Mouse (Mus musculus) left cerebral cortex, adult 2 months (tissue): Measurements from ENCODE around the gene Smurf2. TPM values are rescaled to one million over a fixed set of nuclear protein-coding genes. Genes with fewer than 3 reads are reported as not detected.

Experiments used
- DNase-seq, 2 experiments: peaks; one replicate each; pipeline ENCODE4 v3.0.0; 2021 to 2022; ENCODE audit warnings: low spot score in 2 of 2, mixed read lengths in 1 of 2; ENCODE audit errors: extremely low spot score in 1 of 2
- H3K27ac ChIP-seq: fragments of 200-600 bp; 2 replicates; pipeline ENCODE4 v1.8.1; 2022
- H3K4me3 ChIP-seq: fragments of 200-600 bp; 2 replicates; pipeline ENCODE4 v1.8.1; 2022
- CTCF ChIP-seq: fragments of 200-600 bp; IDR thresholded peaks from 2 replicates; pipeline ENCODE4 v1.8.1; 2022; ENCODE audit warnings: antibody characterized with exemption, mild to moderate bottlenecking, moderate library complexity
- intact Hi-C: fragments of 180-260 bp; cut with DNase I; formaldehyde crosslinking; loops from one replicate; pipeline ENCODE4 v1.15.1; 2025
- total RNA-seq, 2 experiments: library from RNA; stranded (reverse); gene quantifications; 2 replicates each; pipeline ENCODE4 v1.2.3; 2021

The Smurf2 gene
- total RNA-seq, 2 experiments from 2014 or later, result 25.7 to 28.3 TPM

DNA sequence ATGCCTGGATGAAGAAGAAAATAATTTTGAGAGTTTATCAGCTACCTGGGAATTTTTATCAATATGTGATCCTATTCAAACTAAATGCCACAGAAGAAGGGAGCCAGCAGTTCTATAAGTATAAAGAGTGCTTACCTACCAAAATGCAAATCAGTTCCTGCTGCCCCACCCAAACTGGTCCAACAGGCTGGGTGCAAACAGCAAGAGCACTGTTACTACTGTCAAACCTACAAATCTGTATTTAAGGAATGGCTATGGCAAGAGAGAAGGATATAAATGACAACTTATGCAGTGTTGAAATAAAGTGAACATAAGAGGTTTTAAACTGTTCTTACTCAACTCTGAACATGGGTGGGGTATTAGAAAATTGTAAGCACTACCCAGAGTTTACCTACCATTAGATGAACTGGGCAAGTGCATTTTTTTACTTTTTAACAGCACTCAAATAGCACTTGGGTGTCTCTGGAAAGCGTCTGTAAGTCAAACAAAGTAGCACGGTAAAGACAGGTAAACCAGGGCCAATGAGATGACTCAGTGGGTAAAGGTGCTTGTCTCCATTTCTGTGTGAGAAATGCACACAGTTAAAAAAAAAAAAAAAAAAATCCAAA is 23.9 kb downstream of the Smurf2 start:
- intact Hi-C loops, result no loop called here
- TF ChIP-seq CTCF, result no peak
- Histone ChIP-seq H3K27ac (no peak overlapping the region), H3K4me3 (no peak overlapping the region)
- DNase-seq, result no peak

DNA sequence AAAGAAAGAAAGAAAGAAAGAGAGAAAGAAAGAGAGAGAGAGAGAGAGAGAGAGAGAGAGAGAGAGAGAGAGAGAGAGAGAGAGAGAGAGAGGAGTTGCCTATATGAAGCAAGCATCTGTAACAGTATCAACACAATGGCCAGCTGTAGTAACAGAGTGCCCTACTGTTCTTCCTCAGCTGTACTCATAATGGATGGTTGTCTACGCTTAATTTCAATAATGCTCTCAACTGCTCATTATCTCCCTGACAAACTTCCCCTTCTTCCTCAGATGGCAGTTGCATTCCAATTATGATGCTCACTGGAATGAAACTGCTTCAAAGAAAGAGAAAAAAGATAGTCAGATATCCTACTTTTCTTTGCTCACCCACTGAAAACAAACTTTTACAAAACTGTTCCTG is 36.9 kb downstream of the Smurf2 start:
- no peak for TF ChIP-seq CTCF
- no peak overlapping the region for H3K4me3 ChIP-seq
- intact Hi-C loops, result no loop called here
- no peak for DNase-seq
- no peak overlapping the region for H3K27ac ChIP-seq

GRCm38 (mm10) chr11:106872650-106873049 is 47.9 kb downstream of the Smurf2 start:
- Histone ChIP-seq H3K27ac (no peak overlapping the region), H3K4me3 (no peak overlapping the region)
- DNase-seq, result no peak
- intact Hi-C loops, result no loop called here
- no peak for TF ChIP-seq CTCF

DNA sequence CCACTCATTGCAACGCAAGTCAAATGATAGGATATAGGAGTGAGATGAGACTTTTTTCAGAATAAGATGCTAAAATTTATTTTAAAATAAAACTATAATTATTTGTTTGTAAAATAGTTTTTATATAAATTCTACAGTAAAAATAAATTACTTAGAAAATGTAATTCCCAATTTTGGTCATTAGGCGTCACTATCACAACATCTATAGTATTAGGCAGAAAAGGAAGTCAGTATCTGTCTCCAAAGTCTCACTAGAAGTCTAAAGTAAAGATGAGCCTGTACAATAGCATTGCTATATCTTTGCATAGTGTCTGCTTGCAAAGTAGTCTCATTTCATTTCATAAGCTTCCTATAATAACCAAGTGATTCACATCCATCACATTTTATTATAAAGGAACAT is 69.1 kb downstream of the Smurf2 start:
- no peak for DNase-seq
- intact Hi-C loops, result no loop called here
- no peak overlapping the region for H3K27ac ChIP-seq
- peak; percentile 66 for TF ChIP-seq CTCF
- H3K4me3 ChIP-seq, result no peak overlapping the region

DNA sequence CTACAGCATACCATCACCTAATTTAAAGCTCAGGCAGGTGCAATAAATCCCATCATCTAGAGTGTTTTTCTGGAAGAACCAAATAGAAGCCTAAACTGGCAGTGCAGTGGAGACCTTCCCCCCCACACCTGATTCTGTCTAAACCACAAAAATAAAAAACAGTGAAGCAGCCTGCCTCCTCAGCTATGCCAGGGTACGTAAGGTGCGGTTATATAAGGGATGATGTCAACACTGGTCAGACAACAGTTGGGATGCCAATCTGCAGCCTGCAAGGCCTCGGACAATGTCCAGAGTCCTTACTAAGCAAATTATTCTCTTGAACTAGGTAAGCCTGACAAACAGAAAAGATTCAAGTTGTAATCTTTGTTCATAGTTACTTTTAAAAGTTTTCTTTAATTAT is 78.5 kb downstream of the Smurf2 start:
- intact Hi-C loops, result no loop called here
- Histone ChIP-seq H3K4me3 (no peak overlapping the region), H3K27ac (no peak overlapping the region)
- DNase-seq, result no peak
- TF ChIP-seq CTCF, result no peak

GRCm38 (mm10) chr11:106828079-106828478 is 92.4 kb downstream of the Smurf2 start:
- TF ChIP-seq CTCF, result no peak
- intact Hi-C loops, result no loop called here
- no peak overlapping the region for H3K4me3 ChIP-seq
- no peak for DNase-seq
- no peak overlapping the region for H3K27ac ChIP-seq

DNA sequence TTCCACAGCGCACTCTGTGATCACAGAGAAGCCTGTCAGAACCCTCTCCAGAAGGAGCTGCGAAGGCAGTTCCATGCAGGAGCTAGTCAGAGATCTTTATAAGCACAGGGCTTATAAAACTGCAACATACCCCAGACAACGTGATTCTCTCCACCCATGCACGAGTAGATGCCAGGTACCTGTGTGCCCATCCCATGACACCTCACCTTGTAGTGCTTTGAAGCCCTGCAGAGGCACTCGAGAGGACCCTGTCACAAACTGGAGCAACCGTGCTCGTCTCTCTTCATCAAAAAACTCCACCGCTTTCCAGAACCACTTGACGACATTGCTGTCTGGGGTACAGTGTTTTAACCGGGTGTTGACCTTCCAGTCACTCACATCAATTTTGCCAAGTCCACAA is 96.1 kb downstream of the Smurf2 start:
- no peak for TF ChIP-seq CTCF
- peak overlapping the region; percentile 7 for H3K27ac ChIP-seq
- intact Hi-C loops, result no loop called here

DNA sequence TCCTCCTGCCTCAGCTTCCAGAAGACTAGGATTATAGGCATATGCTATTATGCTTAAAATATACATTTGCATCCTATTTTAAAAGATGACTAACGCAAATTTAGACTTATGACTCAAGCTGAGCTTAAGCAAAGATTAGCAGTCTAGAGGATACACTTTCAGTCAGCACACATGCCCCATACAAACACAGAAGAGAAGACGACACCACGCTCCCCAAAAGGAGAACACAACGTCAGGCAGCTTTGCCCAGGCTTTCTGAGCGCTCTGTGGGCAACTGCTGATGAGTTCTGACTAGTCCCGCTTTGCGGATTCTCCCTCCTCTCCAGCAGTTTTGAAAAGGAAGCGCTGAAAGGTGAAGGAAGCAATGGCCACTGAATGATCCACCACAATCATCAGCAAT is 96.8 kb downstream of the Smurf2 start:
- Histone ChIP-seq H3K4me3 (no peak overlapping the region), H3K27ac (peak overlapping the region; percentile 7)
- no peak for DNase-seq
- TF ChIP-seq CTCF, result no peak
- intact Hi-C loops, result loop anchor here (2.0 kb wide), 1 partner anchor 35 kb away; the partner anchor contains the start of genes Cep95 and Ddx5

More for the DNA sequence above, 96.1 kb downstream of the Smurf2 start:
- no peak for DNase-seq
- H3K4me3 ChIP-seq, result no peak overlapping the region

DNA sequence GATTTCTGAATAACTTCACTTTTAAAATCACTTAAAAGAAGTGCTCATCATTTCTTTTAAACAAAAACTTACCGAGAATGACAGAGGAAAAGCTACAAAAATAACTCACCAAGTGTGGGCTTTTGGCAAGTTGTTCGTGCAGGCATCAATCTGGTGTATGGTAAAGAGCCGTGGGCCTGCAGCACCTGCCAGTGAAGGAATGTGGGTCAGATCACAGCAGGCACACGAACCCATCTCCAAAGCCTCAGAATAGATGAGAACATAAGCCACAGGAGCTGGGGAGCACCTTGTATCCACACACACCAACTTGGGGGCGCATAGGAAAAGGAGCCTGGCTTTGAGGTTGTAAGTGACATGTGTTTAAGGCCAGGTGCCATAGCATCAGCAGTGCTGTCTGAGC is 97.6 kb downstream of the Smurf2 start:
- H3K4me3 ChIP-seq, result no peak overlapping the region
- TF ChIP-seq CTCF, result no peak
- intact Hi-C loops, result loop anchor here (2.0 kb wide), 1 partner anchor 34 kb away; the partner anchor contains the start of genes Cep95 and Ddx5
- H3K27ac ChIP-seq, result peak overlapping the region; percentile 72
- peak; percentile 44 to 47 for DNase-seq

DNA sequence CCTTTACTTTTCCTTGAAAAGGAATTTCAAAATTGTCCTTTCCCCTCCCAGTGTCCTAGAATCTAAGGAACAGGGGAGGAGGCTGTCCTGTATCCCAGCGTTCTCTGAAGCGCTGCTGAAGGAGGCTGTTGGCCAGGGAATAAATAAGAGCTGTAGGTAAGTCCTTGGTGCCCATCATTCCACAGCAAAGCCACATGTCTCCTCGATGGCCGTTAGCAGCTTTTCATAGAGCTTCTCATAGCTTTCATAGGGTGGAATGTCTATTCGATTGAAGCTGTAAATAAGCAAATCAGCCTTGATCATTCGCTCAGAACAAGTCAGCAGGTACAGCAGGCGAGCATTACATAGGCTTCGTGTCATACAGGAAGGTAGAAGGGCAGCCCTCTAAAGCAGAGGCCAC is 98.0 kb downstream of the Smurf2 start:
- intact Hi-C loops, result loop anchor here (2.0 kb wide), 1 partner anchor 34 kb away; the partner anchor contains the start of genes Cep95 and Ddx5
- Histone ChIP-seq H3K27ac (peak overlapping the region; percentile 72), H3K4me3 (no peak overlapping the region)
- no peak for TF ChIP-seq CTCF
- DNase-seq, result peak in 1 of 2 experiments; percentile 12

- no peak overlapping the region for H3K4me3 ChIP-seq
- H3K27ac ChIP-seq, result peak overlapping the region; percentile 56; the same call in 1 of the 2 replicates
- peak in 1 of 2 experiments; percentile 14 for DNase-seq
- no peak for TF ChIP-seq CTCF
- intact Hi-C loops, result no loop called here
These were observed 99.1 kb downstream of the Smurf2 start for GRCm38 (mm10) chr11:106821397-106821796.

GRCm38 (mm10) chr11:106820972-106821371 is 99.5 kb downstream of the Smurf2 start:
- no peak for TF ChIP-seq CTCF
- no peak overlapping the region for H3K4me3 ChIP-seq
- peak in 1 of 2 experiments; percentile 23 for DNase-seq
- intact Hi-C loops, result no loop called here
- peak overlapping the region; percentile 56 for H3K27ac ChIP-seq

DNA sequence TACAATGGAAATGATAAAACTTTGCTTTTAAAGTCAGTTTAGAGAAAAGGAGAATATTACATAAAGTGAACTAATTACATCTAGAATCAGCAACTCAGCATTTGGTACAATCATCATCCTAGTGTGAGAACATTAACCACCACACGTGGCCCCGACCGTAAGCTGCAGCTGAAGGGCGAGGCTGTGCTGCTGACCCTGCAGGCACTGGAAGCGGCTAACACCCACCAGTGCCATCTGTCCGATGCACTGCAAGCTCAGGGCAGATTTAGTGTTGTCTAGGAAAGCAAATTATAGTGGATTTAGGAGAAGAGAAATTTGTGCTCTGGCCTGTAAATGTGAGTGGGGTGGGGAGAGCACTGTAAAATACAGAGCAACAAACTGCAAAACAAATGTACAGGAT is 100.3 kb downstream of the Smurf2 start:
- intact Hi-C loops, result no loop called here

More for the DNA sequence above, 100.3 kb downstream of the Smurf2 start:
- no peak overlapping the region for H3K4me3 ChIP-seq
- TF ChIP-seq CTCF, result no peak
- peak in 1 of 2 experiments; percentile 15 for DNase-seq
- H3K27ac ChIP-seq, result peak overlapping the region; percentile 56
